Mouse (Mus musculus) bone marrow, adult 2 months (tissue): ENCODE data around the gene Magea2.
"Not testable (repeated sequence)": the region's sequence is repeated elsewhere in the genome, so short reads cannot be mapped to it uniquely, and the experiment has no call there.

Source experiments
- CTCF ChIP-seq: fragments of 200-500 bp; IDR thresholded peaks from 2 replicates; pipeline ENCODE4 v1.5.1; 2011; ENCODE audit warnings: low read length, control low read depth; ENCODE audit not compliant: control insufficient read depth, insufficient read depth
- POLR2A ChIP-seq: fragments of 200-500 bp; IDR thresholded peaks from 2 replicates; pipeline ENCODE4 v1.6.1; 2011; ENCODE audit warnings: low read depth, mild to moderate bottlenecking, control low read depth, low read length, borderline replicate concordance; ENCODE audit not compliant: control insufficient read depth

- TF ChIP-seq POLR2A, CTCF: not testable (repeated sequence)
Measured at GRCm38 (mm10) chrX:155093566-155093965, at the start of gene Magea2.
